Mouse (Mus musculus): ENCODE data around the gene Dus3l.
A peak's percentile ranks its signal among the peaks of the same experiment; 100 is the strongest.

Gene Dus3l

DNA sequence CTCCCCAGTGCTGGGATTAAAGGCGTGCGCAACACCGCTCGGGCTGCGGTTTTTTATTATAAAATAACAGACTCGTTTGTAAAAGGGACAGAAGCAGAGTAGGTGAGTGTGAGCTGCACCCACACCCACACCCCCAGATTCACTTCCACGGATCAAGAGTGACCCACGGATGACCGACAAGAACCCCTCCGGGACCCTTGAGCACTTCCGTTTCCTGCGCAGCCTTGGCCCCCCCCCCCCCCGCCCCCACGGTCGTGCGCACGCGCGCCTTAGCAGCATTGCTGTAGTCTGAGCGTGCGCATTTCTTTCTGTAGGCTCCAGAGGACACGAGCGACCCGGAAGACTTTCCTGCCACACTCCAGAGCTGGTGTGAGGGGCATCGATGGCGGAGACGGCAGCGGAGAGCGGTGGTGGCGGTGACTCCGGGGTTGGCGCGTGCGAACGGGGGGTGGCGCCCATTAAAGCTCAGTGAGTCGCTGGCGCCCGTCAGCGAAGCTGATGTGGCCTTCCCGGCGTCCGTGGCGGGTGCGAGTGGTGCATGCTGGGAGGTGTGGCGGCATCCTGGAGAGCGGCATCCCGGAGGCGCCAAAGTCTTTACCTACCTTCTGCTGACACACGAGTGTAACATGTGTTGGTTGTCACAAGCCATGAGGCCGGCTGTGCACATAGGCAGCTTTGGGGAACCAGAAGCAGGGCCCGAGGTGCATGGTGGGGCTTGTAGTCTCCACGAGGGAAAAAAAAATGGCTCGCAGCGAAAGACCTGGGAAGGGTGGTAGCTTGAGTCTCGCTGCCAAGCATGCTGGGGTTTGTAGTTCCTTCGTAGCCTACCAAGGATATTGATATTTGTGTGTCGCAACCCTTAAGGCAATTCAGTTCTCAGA is at the start of gene Dus3l:
Gene Dus3l (plus strand): TSS at position 284 of the 881 bp plus-strand sequence.
- peak; percentile 90 for DNase-seq (ENCODE audit: inconsistent ontology term)

DNA sequence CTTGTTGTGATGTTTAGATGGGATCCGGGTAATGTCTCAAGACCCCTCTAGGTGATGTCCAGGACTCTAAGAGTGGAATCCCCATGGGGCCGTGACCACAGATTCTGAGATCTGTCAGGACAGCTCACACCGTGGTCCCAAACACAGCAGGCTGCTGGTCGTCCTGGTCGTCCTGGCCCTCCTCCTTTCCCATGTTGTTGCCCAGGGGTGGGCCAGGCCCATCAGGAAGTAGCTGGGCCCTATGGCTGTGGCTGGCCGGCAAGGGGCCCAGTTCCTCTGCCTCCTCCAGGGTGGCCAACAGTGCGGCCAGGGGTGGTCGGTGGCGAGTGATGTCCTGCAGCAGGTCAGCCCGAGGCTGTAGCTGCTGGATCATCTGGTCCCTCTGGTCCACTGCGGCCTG is 49.2 kb upstream of the Dus3l start:
- no peak for DNase-seq (ENCODE audit: inconsistent ontology term)

DNA sequence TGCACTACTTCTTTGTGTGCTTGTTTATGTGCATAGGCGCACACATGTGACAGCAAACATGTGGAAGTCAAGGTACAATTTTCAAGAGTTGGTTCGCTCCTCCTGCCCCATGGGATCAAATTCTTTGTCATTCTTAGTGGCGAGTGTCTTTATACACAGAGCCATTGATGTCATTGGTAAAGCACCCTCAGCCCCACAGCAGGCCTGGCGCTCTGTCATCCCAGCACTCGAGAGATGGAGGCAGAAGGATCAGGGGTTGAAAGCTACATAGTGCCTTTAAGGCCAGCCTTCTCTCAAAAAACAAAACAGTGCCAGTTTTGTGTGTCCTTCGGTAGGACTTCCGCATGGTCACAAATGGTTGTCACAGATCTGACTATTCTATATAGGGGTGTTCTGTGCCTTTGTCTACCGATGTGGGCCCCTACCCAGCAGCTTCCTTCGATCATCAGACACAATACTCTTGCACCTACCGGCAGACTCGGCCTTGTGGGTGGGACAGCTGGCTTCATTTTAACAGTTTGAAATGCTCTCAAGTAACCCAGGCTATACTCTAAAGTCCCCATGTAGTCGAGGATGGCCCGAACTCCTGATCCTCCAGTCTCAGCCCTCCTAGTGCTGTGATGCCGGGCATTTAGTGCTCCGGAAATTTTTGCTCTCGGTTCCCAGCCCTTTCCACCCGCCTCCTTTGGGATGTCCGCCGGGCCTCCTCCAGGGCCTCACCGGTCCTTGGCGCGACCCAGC is 48.5 kb upstream of the Dus3l start:
- DNase-seq (ENCODE audit: inconsistent ontology term), result no peak

DNA sequence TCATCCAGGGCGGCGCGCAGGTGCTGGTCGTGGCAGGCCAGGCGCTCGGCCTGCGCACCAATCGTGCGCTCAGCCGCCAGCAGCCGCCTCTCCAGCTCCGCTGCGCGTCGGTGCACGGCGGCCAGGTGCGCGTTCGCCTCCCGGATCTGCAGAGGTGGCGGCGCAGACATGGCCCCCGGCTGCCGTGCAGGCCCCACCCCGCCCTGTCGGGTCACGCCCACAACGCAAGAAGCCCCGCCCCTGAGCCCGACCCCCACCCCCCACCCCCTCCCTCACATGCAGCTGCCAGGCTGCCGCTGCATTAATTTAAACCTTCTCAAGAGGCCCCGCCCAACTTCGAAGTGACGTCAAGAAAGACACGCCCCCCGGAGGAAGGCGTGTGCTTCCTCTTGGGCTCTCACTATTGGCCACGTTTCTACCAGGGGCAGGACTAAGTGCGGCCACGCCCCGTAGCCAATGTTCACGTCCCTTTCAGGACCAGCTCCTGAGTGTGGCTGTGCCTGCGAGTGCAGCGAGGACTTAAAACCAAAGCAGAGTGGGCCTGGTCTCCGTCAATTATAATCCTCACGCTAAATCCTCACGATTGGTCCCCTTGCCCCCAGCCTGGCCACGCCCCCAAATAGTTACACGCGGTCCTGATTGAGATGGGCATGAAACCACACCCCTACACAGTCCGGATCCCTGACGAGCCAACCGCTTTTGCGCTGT is 47.7 kb upstream of the Dus3l start:
- DNase-seq (ENCODE audit: inconsistent ontology term), result peak; percentile 99

DNA sequence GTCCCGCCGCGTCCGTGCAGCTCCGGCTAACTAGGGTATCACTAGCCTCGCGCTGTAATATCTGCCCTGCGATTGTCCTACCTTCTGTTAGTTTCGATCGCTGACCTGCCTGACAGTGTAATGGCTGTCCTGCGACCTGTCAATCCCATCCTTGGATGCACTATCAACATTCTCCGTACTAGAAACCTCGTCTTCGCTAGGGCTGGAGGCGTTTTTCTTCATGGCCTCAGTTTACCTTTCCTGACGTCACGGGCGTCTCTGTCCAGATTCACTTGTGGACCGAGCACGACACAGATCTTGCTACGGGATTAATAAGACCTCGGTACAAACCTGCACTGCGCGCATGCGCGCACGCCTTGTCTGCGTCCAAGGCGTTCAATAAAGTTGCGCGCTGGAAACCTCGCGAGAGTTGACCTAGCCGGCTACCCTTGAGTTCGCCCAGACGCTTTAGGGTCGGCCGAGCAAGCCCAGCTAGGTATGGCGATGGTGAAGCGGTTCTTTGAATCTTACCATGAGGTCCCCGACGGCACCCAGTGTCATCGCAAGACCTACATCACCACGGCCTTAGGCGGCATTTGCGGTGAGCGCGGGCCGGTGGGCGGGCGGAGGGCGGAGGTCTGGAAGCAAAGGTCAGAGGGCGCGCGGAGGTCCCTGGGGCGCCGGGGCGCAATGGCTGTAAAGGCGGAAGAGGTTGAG is 47.0 kb upstream of the Dus3l start, which contains the start of the genes Ndufa11 and Vmac:
Gene Ndufa11 (plus strand): TSS at position 405 of the 696 bp plus-strand sequence.
Gene Vmac (minus strand): TSS at position 660 of the 696 bp plus-strand sequence.
- peak; percentile 94 for DNase-seq (ENCODE audit: inconsistent ontology term)

DNA sequence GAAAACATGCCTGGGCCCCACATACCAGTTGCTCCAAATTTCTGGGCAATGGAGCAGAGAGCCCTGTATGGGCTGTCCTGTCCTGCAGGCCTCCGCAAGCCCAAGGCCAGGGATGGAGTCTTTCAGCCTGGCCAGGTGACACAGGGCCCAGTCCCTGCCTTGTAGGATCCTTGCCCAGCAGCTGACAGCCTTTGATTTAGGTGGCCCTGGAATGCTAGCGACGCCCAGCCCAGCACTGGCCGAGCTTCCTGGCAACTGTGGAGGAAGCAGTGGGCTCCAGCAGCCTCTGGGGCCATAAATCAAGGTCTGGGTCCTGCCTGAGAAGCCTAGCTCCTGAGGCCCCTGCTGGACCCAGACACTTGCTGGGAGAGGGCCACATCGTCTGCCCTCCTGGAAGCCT is 42.1 kb upstream of the Dus3l start:
- DNase-seq (ENCODE audit: inconsistent ontology term), result no peak

DNA sequence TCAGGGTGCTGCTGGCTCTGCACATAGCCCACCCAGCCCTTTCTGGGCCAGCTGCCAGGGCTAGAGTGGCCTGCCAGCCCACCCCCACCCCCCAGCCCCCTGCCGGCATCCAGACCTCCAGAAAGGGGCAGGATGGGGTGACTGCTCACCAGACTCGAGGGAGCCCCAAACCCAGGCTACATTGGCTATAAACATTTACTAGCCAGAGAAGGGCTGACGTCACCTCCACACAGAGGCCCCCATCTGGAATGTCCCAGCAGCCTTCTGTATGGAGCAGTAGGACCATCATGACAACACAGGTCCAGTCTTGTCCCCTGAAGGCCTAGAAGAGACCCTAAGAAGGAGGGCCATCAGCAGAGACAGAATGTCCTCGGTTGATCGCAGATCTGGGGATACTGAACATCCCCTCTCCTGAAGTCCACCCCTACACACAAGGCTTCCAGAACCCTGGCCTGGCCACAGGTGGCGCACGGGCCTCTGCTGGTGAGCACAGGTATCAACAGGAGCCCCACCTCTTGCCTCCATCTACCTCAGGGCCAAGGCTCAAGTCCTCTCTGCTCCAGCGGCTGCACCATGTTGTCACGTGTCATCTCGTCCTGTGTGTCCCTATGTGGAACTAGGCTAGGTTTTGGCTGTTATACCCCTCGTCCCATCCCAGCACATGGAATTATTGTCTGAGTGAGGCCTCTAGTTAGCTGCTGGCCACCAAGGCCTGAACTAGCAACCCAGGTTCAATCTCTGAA is 41.0 kb upstream of the Dus3l start:
- no peak for DNase-seq (ENCODE audit: inconsistent ontology term)

DNA sequence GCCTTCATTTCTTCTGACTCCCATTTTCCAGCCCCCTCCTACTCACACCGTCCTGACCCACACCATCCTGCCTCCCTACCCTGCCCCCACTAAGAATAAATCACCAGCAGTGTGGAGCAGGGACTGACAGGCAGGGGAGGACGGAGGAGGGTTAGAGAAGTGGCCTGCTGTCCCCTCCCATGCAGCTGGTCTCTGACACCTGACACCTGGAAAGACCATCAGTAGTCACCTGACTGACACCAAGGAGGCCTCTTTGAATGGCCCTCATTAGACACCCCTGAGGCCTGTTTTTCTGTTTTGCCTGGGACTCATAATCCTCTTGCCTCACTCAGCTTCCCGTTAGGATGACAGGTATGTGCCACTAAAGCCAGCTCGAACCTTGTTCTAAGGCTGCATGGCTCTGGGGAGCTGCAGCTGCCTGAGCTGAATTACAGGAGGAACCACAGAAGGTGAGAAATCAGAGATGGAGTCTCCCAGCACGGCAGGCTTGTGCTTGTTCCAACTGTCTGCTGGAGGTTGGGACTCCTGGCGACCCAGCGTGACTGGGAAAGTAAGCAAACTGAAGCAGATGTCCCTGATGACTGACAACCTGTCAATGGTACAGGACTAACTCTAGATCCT is 37.4 kb upstream of the Dus3l start:
- no peak for DNase-seq (ENCODE audit: inconsistent ontology term)

DNA sequence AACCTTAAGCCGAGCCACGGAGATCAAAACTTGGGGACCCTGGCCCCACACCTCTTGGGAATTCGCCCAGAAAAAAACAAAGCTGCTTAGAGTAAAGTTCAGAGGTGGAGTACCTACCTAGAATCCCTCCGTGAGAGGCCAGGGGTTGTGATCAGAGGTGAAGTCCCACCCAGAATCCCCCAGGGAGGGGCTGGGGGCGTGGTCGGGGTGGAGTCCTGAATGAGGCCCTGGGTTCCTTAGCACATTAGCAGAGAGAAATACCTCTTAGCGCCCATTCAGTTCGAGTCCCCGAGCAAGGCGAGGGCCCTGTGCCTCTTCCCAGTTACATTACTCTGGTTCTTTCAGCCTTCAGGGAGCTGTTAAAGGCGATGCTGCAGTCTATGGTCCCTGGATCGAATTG is 36.9 kb upstream of the Dus3l start:
- no peak for DNase-seq (ENCODE audit: inconsistent ontology term)

DNA sequence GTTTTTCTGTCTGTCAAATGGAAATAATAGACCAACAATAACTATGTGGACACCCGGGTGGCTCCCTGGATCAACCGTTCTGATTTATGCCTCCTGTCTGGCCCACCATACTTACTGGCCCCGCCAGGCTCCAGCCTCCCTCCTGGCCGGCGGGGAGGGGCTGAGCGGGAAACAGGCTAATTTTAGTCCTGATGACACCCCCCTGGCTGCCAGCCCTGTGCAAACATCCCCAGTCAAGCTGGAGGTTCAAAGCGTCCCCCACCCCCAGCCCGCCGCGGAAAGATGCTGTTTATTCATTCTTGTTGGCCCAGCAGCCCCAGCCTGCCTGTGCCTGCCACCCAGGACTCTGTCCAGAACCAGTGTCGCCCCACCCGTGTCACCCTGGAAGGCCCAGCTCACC is 36.4 kb upstream of the Dus3l start:
- DNase-seq (ENCODE audit: inconsistent ontology term), result no peak

DNA sequence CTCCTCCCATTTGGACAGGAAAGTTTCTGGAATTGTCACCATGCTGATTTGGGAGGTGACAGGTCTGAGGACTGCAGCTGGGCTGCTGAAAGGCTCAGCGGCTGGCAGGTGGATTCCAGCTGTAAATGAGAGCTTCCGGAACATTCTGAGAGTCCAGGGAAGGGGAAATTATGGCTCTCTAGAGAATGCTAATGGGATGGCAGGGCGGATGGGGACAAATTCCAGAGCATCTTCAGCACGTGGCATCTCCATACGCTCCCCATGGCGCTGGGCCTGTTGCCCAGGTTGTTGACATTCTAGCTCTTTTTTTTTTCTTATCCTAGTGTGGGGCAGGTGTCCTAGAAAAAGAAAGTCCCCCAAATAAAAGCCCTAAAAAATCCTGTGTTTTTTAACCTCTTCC is 35.4 kb upstream of the Dus3l start:
- peak; percentile 73 for DNase-seq (ENCODE audit: inconsistent ontology term)

DNA sequence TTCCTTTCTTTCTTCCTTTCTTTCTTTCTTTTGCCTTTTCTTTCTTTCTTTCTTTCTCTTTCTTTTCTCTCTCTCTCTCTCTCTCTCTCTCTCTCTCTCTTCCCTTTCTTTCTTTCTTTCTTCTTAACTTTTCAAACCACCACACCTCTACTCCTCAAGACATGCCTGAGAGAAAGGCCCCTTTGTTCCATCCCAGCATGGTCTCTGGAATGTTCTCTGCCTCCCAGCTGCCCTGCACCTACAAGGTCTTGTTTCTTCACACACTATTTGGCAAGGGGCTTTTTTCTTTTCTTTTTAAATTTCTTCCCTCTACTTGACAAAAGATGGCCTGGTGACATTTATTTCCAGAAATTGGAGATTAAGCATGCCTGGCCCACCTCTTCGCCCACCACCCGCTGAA is 34.9 kb upstream of the Dus3l start:
- no peak for DNase-seq (ENCODE audit: inconsistent ontology term)

DNA sequence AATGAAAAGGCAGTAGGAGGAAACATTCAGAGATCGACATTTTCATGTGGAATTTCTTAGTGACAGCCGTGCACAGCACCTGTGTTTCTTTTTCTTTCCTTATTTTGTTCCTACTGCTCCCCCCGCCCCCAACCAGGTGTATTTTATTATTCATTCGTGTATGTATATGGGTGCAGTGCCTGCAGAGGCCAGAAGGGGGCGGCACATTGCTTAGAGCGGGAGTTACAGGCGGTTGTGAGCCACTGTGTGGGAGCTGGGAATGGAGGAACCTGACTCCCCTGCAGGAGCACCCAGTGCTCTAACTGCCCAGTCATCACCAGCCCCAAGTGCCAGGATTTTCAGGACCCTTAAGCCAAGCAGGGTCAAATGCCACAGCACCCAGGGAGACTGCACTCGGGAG is 28.0 kb upstream of the Dus3l start:
- DNase-seq (ENCODE audit: inconsistent ontology term), result no peak

DNA sequence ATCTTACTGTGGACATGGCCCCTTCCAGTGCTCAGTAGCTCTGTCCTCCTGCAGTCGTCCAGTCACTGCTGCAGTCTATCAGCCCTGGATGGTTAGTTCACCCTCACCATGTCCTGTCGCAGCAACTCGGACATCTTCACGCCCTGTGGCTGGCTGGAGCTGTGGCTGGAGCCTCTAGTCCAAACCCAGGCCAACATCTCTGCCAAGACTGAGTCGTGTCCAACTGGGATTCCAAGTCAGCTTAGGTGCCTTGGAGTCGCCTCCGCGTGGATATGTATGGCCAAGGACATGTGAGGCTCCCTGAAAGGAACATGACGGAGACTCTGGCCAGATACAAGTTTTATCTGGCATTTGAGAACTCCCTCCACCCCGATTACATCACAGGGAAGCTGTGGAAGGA is 26.3 kb upstream of the Dus3l start:
- DNase-seq (ENCODE audit: inconsistent ontology term), result no peak

DNA sequence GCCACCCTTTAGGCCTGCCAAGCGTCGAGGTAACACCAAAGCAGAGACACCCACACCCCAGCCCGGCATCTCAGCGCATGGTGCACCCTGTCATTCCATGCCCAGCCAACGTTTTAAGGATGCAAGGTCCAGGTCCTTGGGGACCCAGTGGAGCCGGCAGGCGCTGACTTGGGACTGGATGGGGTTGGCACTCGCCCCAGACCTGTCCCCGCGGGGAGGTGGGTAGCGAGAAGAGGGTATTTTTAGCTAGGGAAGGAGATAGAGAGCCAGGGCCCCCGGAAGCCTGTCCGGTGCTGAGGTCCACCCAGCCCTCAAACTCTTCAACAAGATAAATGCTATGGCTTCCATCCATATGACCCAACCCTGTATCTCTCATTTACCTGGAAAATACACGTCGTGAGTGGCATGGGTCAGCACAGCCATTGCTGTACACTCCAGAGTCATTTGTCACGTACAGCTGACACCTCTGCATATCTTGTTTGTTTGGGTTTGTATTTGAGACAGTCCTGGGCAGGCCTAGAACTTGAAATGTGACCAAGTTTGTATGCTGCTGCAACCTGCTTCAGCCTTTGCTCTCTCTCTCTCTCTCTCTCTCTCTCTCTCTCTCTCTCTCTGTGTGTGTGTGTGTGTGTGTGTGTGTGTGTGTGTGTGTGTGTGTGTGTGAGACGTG is 24.3 kb upstream of the Dus3l start:
- DNase-seq (ENCODE audit: inconsistent ontology term), result no peak

DNA sequence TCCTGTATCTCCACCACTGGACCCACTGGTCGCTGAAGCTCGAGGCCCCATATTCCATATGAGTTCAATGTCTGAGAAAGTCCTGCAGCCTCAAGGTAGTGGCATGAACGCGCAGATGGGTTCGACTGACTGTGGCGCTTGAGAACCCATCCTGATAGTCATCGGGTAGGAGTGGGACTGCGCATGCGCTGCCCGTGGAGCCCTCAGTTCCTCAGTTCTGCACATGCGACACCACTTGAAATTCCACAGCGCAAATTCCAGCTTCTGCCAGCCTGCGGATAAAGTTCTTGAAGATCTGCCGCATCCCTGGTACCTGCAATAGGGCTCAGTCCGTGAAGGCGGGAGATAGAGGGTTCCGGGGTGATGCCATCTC is 23.8 kb upstream of the Dus3l start:
- no peak for DNase-seq (ENCODE audit: inconsistent ontology term)

DNA sequence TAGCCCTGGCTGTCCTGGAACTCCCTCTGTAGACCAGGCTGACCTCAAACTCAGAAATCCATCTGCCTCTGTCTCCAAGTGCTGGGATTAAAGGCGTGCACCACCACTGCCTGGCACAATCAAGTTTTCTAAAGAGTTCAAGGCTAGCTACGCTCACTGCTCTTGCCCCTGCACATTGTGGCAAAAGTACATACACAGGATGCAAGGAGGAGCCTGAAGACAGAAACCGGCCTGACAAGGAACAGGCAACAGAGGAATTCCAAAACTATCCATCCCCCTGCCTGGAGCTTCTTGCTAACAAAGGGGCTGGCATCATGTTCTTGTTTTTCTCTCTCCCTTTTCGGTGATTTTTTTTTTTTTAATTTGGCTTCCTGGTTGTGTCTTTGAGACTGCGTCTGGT is 20.4 kb upstream of the Dus3l start:
- DNase-seq (ENCODE audit: inconsistent ontology term), result no peak

DNA sequence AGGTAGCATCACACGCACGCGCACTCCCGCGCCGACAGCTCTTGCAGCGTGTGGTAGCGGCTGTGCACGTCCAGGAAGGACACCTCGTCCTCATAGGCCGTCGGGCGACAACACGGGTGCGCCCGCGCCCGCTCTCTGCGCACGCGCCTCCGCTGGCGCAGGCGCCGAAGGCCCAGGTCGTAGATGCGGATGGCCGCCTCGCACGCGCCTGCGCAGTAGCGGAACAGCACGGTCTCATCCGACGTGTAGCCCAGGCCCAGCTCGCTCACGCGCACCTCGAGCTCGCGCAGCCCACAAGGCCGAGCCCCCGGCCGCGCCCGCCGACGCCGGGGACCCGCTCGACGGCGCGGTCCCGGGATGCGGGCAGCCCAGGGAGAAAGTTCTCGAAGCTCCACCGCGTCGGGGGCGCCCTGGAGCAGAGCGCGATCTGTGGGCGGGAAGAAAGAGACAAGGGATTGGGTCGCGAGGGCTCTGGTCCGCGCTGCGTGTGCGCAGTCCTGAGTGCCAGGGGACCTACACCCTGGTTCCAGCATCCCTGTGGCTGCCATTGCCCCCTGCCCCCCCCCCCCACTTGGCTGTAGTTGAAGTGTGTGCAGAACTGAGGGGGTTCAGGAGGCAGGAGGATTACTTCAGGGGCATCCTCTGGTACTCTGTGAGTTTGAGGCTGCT is 13.0 kb upstream of the Dus3l start:
- DNase-seq (ENCODE audit: inconsistent ontology term), result peak; percentile 42

DNA sequence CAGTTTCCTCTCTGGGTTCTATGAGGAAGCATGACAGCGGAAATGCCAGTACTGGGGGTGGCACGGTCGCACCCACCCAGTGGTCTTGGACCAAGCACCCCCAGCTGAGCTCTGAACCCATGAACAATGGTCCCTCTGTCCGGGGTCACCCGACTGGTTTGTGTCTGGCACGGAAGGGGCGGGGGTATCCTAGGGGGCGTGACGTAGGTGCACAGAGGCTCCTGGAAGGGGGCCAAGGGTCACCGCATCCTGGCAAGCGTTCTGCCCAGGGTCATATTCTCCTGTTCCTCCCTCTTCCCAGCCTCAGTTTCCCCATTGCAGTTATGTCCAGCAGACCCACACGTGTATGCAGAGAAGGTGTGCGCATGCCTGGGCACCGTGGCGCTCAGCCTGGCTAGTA is 11.1 kb upstream of the Dus3l start:
- peak; percentile 38 for DNase-seq (ENCODE audit: inconsistent ontology term)

Data from Muller cell, postnatal 12 days (primary cell).